Comparison of ENCODE assay signal across 12 mouse cellular contexts in genomic region chr17:7874776-7875531, GRCm38 (mm10). TPM values are rescaled to one million over a fixed set of nuclear protein-coding genes. Genes with fewer than 3 reads are reported as not detected.
A peak's percentile ranks its signal among the peaks of the same experiment; 100 is the strongest.
DNase-seq lines count a peak whose midpoint lies in the region; ATAC-seq and TF ChIP-seq lines count a peak whose summit lies in the region.
"Had no signal": no experiment of that assay in that cellular context is flagged by ENCODE, and none has a peak within 500 bp of the region (broad histone marks: within the 10 kb centered on the region; RNA-seq: fewer than 3 reads in every experiment).

No protein-coding gene starts in this region.

- no peaks in the 10 kb centered on the region for H3K27me3 ChIP-seq in hindbrain, postnatal 0 days (ENCODE audit: insufficient read depth, low read length)
- H3K27me3 ChIP-seq: midbrain, embryonic 13.5 days had no signal

- no peaks in the 10 kb centered on the region for H3K4me1 ChIP-seq in hindbrain, postnatal 0 days (ENCODE audit: insufficient read depth, low read length)

- ATAC-seq in hematopoietic stem cell, adult 5-6 weeks (replicated peaks in 1 of 2; ENCODE audit: insufficient read depth in 1 of 2, low FRiP score in 2 of 2, low TSS enrichment in 1 of 2, low read depth in 1 of 2, poor library complexity in 2 of 2, severe bottlenecking in 2 of 2) = peak; percentile 47 to 73
- ATAC-seq in neutrophil, adult 5-6 weeks (ENCODE audit: extremely low read depth, insufficient number of reproducible peaks, low FRiP score, poor library complexity, severe bottlenecking) = peak; percentile 70
- no peak for ATAC-seq in hindbrain, postnatal 0 days
- ATAC-seq: midbrain, embryonic 13.5 days had no signal

- intact Hi-C loops in gastrocnemius, adult 2 months (cut with DNase I) = no loop called here

- H3K27ac ChIP-seq in gastrocnemius, adult 2 months = no peak overlapping the region
- no peak overlapping the region for H3K27ac ChIP-seq in hindbrain, postnatal 0 days
- H3K27ac ChIP-seq: hindbrain, embryonic 14.5 days; left cerebral cortex, adult 2 months; midbrain, embryonic 13.5 days had no signal

- H3K9ac ChIP-seq in hindbrain, postnatal 0 days (replicated peaks; ENCODE audit: low read length) = no peak overlapping the region
- H3K9ac ChIP-seq: hindbrain, embryonic 14.5 days; lung, embryonic 14.5 days; midbrain, embryonic 13.5 days had no signal

- no peak for DNase-seq in gastrocnemius, adult 2 months
- no peak for DNase-seq in gastrocnemius, postnatal 25 days
- peak; percentile 92 for DNase-seq in CD4-positive, CD25-positive, alpha-beta regulatory T cell, adult 2 months (ENCODE audit: low read depth, low spot score)
- DNase-seq in heart, postnatal 4 days = no peak
- no peak for DNase-seq in hindbrain, postnatal 0 days (ENCODE audit: low spot score)
- no peak for DNase-seq in cerebellum, postnatal 4 days (ENCODE audit: low spot score in 2 of 2)

- no peaks in the 10 kb centered on the region for H3K9me3 ChIP-seq in hindbrain, postnatal 0 days (ENCODE audit: low read length)
- H3K9me3 ChIP-seq: midbrain, embryonic 13.5 days had no signal

- WGBS in hindbrain, postnatal 0 days = 83% methylated on average over 21 of the region's 21 CpGs

- no peak for TF ChIP-seq CTCF in gastrocnemius, adult 2 months (IDR thresholded peaks at IDR 0.05)
- TF ChIP-seq CTCF in hindbrain, postnatal 0 days (IDR thresholded peaks at IDR 0.05; ENCODE audit: low read depth) = no peak

- H3K4me3 ChIP-seq in gastrocnemius, adult 2 months = peak overlapping the region; percentile 47
- H3K4me3 ChIP-seq in hindbrain, postnatal 0 days (ENCODE audit: low read length) = no peak overlapping the region
- H3K4me3 ChIP-seq: left cerebral cortex, adult 2 months; midbrain, embryonic 13.5 days had no signal

- no peaks in the 10 kb centered on the region for H3K36me3 ChIP-seq in hindbrain, postnatal 0 days (ENCODE audit: insufficient read depth, low read length)
- H3K36me3 ChIP-seq: midbrain, embryonic 13.5 days had no signal

- H3K4me2 ChIP-seq in hindbrain, postnatal 0 days (ENCODE audit: low read depth, low read length) = no peak overlapping the region
- H3K4me2 ChIP-seq: hindbrain, embryonic 14.5 days; lung, embryonic 14.5 days; midbrain, embryonic 13.5 days had no signal

RNA-seq across cellular contexts. Expression of gene Fndc1, which starts 47.9 kb away (rescaled TPM):
- 10 to 100 TPM; 22.2 to 46.4 TPM for total RNA-seq in gastrocnemius, adult 2 months (2021)
- 10 to 100 TPM; 46.0 to 52.2 TPM for total RNA-seq in gastrocnemius, postnatal 25 days (2021)
- not detected in 2 replicates for total RNA-seq in hematopoietic stem cell, adult 5-6 weeks (2017)
- total RNA-seq in neutrophil, adult 5-6 weeks (2017) = not detected in 2 replicates
- total RNA-seq in heart, postnatal 4 days (2021) = 100 to 1,000 TPM in 1 of 2 experiments, 10 to 100 TPM in 1; 96.0 to 105 TPM
- total RNA-seq in hindbrain, postnatal 0 days (2014; rRNA removed) = 3.2 and 4.8 TPM in 2 replicates
- 5.6 and 7.3 TPM in 2 replicates for polyA plus RNA-seq in hindbrain, postnatal 0 days (2015; fragmentation: Nextera tagmentation; extraction: Ambion mirVana)

RNA-seq across cellular contexts. Expression of gene Tagap, which starts 50.8 kb away (rescaled TPM):
- total RNA-seq in gastrocnemius, adult 2 months (2021) = 1 to 10 TPM; 2.3 to 2.4 TPM
- 1 to 10 TPM; 1.8 TPM for total RNA-seq in gastrocnemius, postnatal 25 days (2021)
- 11.0 and 12.7 TPM in 2 replicates for total RNA-seq in hematopoietic stem cell, adult 5-6 weeks (2017)
- 83.2 and 88.4 TPM in 2 replicates for total RNA-seq in neutrophil, adult 5-6 weeks (2017)
- total RNA-seq in heart, postnatal 4 days (2021) = 1 to 10 TPM; 1.9 to 2.5 TPM
- 1.4 TPM in 2 replicates for total RNA-seq in hindbrain, postnatal 0 days (2014; rRNA removed)
- polyA plus RNA-seq in hindbrain, postnatal 0 days (2015; fragmentation: Nextera tagmentation; extraction: Ambion mirVana) = 0.33 and 0.37 TPM in 2 replicates
